ENCODE assay signal across 19 mouse cellular contexts in the genomic region with DNA sequence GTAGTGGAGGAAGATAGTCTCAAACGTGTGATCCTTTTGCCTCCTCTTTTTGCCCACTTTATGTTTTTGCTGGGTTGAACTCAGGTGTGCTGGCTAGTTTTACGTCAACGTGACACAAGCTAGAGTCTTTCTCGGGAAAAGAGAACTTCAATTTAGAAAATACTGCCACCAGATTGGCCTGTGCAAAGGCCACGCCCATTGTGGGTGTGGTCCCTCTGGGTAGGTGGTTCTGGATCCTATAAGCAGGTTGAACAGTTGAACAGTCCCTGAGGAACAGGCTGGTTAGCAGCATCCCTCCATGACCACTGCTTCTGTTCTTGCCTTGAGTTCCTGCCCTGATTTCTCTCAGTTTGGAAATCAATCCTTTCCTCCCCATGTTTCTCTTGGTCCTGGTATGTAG.
"Had no signal": no experiment of that assay in that cellular context is flagged by ENCODE, and none has a peak within 500 bp of the region (broad histone marks: within the 10 kb centered on the region; RNA-seq: fewer than 3 reads in every experiment).

No protein-coding gene starts in this region.

- H3K27ac ChIP-seq: lung, embryonic 15.5 days; macrophage; midbrain, embryonic 13.5 days; midbrain, embryonic 15.5 days; neural tube, embryonic 12.5 days had no signal

- H3K4me3 ChIP-seq: lung, embryonic 15.5 days; megakaryocyte, embryonic 14.5 days; midbrain, embryonic 13.5 days; midbrain, embryonic 15.5 days; neural tube, embryonic 12.5 days had no signal

- H3K27me3 ChIP-seq: lung, embryonic 15.5 days; megakaryocyte, embryonic 14.5 days; midbrain, embryonic 13.5 days; midbrain, embryonic 15.5 days; neural tube, embryonic 12.5 days had no signal

- ATAC-seq: lung, postnatal 0 days; midbrain, embryonic 13.5 days; midbrain, embryonic 15.5 days had no signal

- H3K4me2 ChIP-seq: lung, embryonic 15.5 days; midbrain, embryonic 11.5 days; midbrain, embryonic 13.5 days; midbrain, embryonic 15.5 days; neural tube, embryonic 12.5 days had no signal

- H3K36me3 ChIP-seq: lung, embryonic 15.5 days; midbrain, embryonic 13.5 days; midbrain, embryonic 15.5 days; neural tube, embryonic 12.5 days had no signal

- H3K9me3 ChIP-seq: lung, embryonic 15.5 days; megakaryocyte, embryonic 14.5 days; midbrain, embryonic 13.5 days; midbrain, embryonic 15.5 days; neural tube, embryonic 12.5 days had no signal

- DNase-seq: lung, adult 2 months; lung, postnatal 14 days; lung, postnatal 36 days; retina, postnatal 1 day; right cerebral cortex, adult 18-20 months; right cerebral cortex, postnatal 25 days; right cerebral cortex, postnatal 4 days; spleen, adult 18-20 months; thymus, adult 18-20 months; thymus, postnatal 14 days; thymus, postnatal 36 days had no signal

- H3K4me1 ChIP-seq: lung, embryonic 15.5 days; megakaryocyte, embryonic 14.5 days; midbrain, embryonic 13.5 days; midbrain, embryonic 15.5 days; neural tube, embryonic 12.5 days had no signal

- H3K9ac ChIP-seq: lung, embryonic 15.5 days; midbrain, embryonic 13.5 days; midbrain, embryonic 15.5 days; neural tube, embryonic 12.5 days had no signal
